Mouse (Mus musculus) forebrain, embryonic 15.5 days (tissue): ENCODE results near the gene Hist1h1a. TPM values are rescaled to one million over a fixed set of nuclear protein-coding genes. Genes with fewer than 3 reads are reported as not detected.
"Not testable (repeated sequence)": the region's sequence is repeated elsewhere in the genome, so short reads cannot be mapped to it uniquely, and the experiment has no call there.

Experiments
- ATAC-seq: fragments of 200-750 bp; cut with Nextera tagmentation; replicated peaks from 2 replicates; pipeline ENCODE4 v1.8.0; 2017; ENCODE audit warnings: mild to moderate bottlenecking, moderate TSS enrichment, moderate library complexity
- H3K27ac ChIP-seq: fragments of 300-500 bp; sonication (generic); replicated peaks from 2 replicates; pipeline ENCODE4 v1.5.1; 2015; ENCODE audit warnings: mild to moderate bottlenecking, inconsistent platforms
- H3K27me3 ChIP-seq: fragments of 300-500 bp; sonication (generic); 2 replicates; pipeline ENCODE4 v1.6.1; 2015; ENCODE audit warnings: inconsistent platforms
- H3K36me3 ChIP-seq: fragments of 300-500 bp; sonication (generic); 2 replicates; pipeline ENCODE4 v1.6.1; 2015; ENCODE audit warnings: mild to moderate bottlenecking, inconsistent platforms
- H3K4me1 ChIP-seq: fragments of 300-500 bp; sonication (generic); 2 replicates; pipeline ENCODE4 v1.6.1; 2015; ENCODE audit warnings: inconsistent platforms
- H3K4me2 ChIP-seq: fragments of 300-500 bp; sonication (generic); replicated peaks from 2 replicates; pipeline ENCODE4 v1.6.1; 2015; ENCODE audit warnings: mild to moderate bottlenecking, inconsistent platforms
- H3K4me3 ChIP-seq: fragments of 300-500 bp; sonication (generic); 2 replicates; pipeline ENCODE4 v1.5.1; 2015; ENCODE audit warnings: mild to moderate bottlenecking, inconsistent platforms
- H3K9ac ChIP-seq: fragments of 300-500 bp; sonication (generic); replicated peaks from 2 replicates; pipeline ENCODE4 v1.6.1; 2015; ENCODE audit warnings: mild to moderate bottlenecking, inconsistent platforms
- H3K9me3 ChIP-seq: fragments of 300-500 bp; sonication (generic); 2 replicates; pipeline ENCODE4 v1.6.1; 2016; ENCODE audit warnings: inconsistent platforms
- WGBS: fragments of 180-500 bp; shearing (Covaris S2); methylation state at CpG from one replicate; pipeline ENCODE4 v1.1.7; 2015; ENCODE audit warnings: mixed read lengths; 5-methylcytosine and 5-hydroxymethylcytosine counted together
- polyA plus RNA-seq: library from polyadenylated mRNA; unstranded; fragments of >200 nt; fragmentation: Nextera tagmentation; extraction: Ambion mirVana; gene quantifications from 2 replicates; pipeline ENCODE4 v1.2.1, GENCODE M21; 2015

The Hist1h1a gene
- polyA plus RNA-seq, 1 experiment from 2014 or later, result 1.5 TPM

- WGBS, result 50% methylated on average over 4 of the region's 4 CpGs
Observed at GRCm38 (mm10) chr13:23753314-23754078, 10.0 kb upstream of the Hist1h1a start.

GRCm38 (mm10) chr13:23755000-23755399, 8.5 kb upstream of the Hist1h1a start:
- Histone ChIP-seq H3K4me3 (no peak overlapping the region), H3K27ac (no peak overlapping the region), H3K27me3 (no peaks in the 10 kb centered on the region), H3K4me1 (peaks cover 30% of the 10 kb centered on the region), H3K9me3 (no peaks in the 10 kb centered on the region), H3K4me2 (no peak overlapping the region), H3K36me3 (no peaks in the 10 kb centered on the region), H3K9ac (no peak overlapping the region)
- ATAC-seq, result no peak

More at GRCm38 (mm10) chr13:23753314-23754078, 10.0 kb upstream of the Hist1h1a start:
- Histone ChIP-seq H3K4me2 (peak overlapping the region; percentile 34), H3K27me3 (no peaks in the 10 kb centered on the region), H3K4me1 (peaks cover 27% of the 10 kb centered on the region), H3K9ac (no peak overlapping the region), H3K36me3 (no peaks in the 10 kb centered on the region), H3K27ac (peak overlapping the region; percentile 38), H3K4me3 (no peak overlapping the region), H3K9me3 (no peaks in the 10 kb centered on the region)
- no peak for ATAC-seq

DNA sequence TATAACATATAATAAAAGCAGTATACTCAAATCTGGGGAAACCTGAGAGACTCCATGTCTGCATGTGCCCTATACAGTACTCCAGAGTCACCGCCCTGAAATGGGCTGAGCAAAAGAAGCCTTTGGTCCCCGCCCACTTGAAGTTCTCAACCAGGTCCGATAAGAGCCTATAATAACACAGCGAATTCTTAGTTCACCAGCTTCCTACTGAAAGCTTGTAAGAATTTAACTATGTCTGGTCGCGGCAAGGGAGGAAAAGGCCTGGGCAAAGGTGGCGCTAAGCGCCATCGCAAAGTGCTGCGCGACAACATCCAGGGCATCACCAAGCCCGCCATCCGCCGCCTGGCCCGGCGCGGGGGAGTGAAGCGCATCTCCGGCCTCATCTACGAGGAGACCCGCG, 6.7 kb upstream of the Hist1h1a start, which contains the start of gene Hist1h4b:
Hist1h4b (plus strand) TSS at position 224 of the 400 bp plus-strand sequence.
- no peaks in the 10 kb centered on the region for H3K36me3 ChIP-seq
- peak within 1 kb of the TSS; percentile 48 for H3K9ac ChIP-seq
- H3K27me3 ChIP-seq, result no peaks in the 10 kb centered on the region
- H3K27ac ChIP-seq, result peak within 1 kb of the TSS; percentile 90
- H3K9me3 ChIP-seq, result no peaks in the 10 kb centered on the region
- H3K4me1 ChIP-seq, result peaks cover 36% of the 10 kb centered on the region
- peak; percentile 77 for ATAC-seq
- under 1% methylated on average over 19 of the region's 22 CpGs for WGBS
- peak within 1 kb of the TSS; percentile 42 for H3K4me3 ChIP-seq
- peak within 1 kb of the TSS; percentile 63 for H3K4me2 ChIP-seq

- peak overlapping the region; percentile 48 for H3K9ac ChIP-seq
- H3K27me3 ChIP-seq, result no peaks in the 10 kb centered on the region
- ATAC-seq, result peak; percentile 0; the same call in 1 of the 2 replicates
- H3K4me2 ChIP-seq, result peak overlapping the region; percentile 63
- WGBS, result under 1% methylated on average over 22 of the region's 23 CpGs
- H3K9me3 ChIP-seq, result no peaks in the 10 kb centered on the region
- H3K36me3 ChIP-seq, result no peaks in the 10 kb centered on the region
- H3K27ac ChIP-seq, result peak overlapping the region; percentile 90
- peaks cover 37% of the 10 kb centered on the region for H3K4me1 ChIP-seq
- peak overlapping the region; percentile 42 for H3K4me3 ChIP-seq
Observed at GRCm38 (mm10) chr13:23757211-23757773, 6.2 kb upstream of the Hist1h1a start.

- Histone ChIP-seq H3K27ac (no peak overlapping the region; the same call in 1 of the 2 replicates), H3K9ac (no peak overlapping the region), H3K36me3 (no peaks in the 10 kb centered on the region), H3K27me3 (no peaks in the 10 kb centered on the region), H3K4me3 (no peak overlapping the region), H3K4me2 (no peak overlapping the region), H3K9me3 (no peaks in the 10 kb centered on the region), H3K4me1 (peaks cover 39% of the 10 kb centered on the region)
- WGBS, result 43% methylated on average over 3 of the region's 3 CpGs
- no peak for ATAC-seq
Observed at GRCm38 (mm10) chr13:23757921-23758320, 5.5 kb upstream of the Hist1h1a start.

DNA sequence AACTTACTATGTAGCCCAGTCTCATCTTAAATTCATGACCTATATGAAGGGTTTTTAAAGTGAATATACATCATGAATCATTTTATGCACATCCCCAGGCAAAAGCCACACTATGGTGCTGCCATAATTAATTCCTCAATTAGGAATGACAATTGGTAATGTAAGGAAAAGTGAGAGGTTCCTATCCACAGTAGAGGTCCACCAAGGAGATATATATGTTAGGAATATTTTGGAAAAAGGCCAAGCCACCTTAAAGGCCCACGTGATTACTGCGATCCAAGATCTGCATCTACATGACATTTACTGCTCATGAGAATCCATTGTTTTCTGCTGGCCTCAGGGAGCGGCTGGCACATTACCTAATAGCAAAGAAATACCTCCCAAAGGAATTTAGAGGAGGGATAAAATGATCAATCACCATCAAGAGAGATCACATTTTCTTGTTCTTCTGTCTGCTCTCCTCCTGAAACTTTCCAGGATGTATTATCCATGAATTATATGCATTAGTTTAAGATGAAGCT, 4.2 kb upstream of the Hist1h1a start:
- no peak overlapping the region for H3K9ac ChIP-seq
- no peaks in the 10 kb centered on the region for H3K27me3 ChIP-seq
- no peak overlapping the region for H3K4me3 ChIP-seq
- WGBS, result 76% methylated on average over 3 of the region's 3 CpGs
- no peaks in the 10 kb centered on the region for H3K36me3 ChIP-seq
- peaks cover 45% of the 10 kb centered on the region for H3K4me1 ChIP-seq
- H3K9me3 ChIP-seq, result no peaks in the 10 kb centered on the region
- no peak overlapping the region for H3K4me2 ChIP-seq
- no peak overlapping the region for H3K27ac ChIP-seq
- ATAC-seq, result no peak

DNA sequence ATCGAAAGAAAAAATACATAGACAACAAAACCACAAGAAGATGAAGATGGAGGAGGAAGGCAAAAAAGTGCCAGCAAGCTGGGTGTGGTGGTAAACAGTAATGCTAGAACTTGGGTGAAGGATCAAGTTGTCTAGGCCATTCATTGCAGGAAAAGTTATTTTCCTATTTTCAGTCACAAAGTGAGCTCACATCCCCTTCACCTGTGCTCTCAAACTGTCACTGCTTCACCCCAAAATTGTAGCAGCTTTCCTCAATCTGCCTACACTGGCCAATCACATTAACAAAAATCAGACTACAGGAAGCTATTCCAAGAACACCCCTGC, 3.6 kb upstream of the Hist1h1a start:
- no peak for ATAC-seq
- 74% methylated on average over 1 of the region's 1 CpGs for WGBS
- no peak overlapping the region for H3K9ac ChIP-seq
- H3K4me3 ChIP-seq, result peak overlapping the region; percentile 58
- H3K27ac ChIP-seq, result peak overlapping the region; percentile 92
- H3K4me2 ChIP-seq, result peak overlapping the region; percentile 81
- H3K27me3 ChIP-seq, result no peaks in the 10 kb centered on the region
- peaks cover 48% of the 10 kb centered on the region for H3K4me1 ChIP-seq
- no peaks in the 10 kb centered on the region for H3K36me3 ChIP-seq
- no peaks in the 10 kb centered on the region for H3K9me3 ChIP-seq

DNA sequence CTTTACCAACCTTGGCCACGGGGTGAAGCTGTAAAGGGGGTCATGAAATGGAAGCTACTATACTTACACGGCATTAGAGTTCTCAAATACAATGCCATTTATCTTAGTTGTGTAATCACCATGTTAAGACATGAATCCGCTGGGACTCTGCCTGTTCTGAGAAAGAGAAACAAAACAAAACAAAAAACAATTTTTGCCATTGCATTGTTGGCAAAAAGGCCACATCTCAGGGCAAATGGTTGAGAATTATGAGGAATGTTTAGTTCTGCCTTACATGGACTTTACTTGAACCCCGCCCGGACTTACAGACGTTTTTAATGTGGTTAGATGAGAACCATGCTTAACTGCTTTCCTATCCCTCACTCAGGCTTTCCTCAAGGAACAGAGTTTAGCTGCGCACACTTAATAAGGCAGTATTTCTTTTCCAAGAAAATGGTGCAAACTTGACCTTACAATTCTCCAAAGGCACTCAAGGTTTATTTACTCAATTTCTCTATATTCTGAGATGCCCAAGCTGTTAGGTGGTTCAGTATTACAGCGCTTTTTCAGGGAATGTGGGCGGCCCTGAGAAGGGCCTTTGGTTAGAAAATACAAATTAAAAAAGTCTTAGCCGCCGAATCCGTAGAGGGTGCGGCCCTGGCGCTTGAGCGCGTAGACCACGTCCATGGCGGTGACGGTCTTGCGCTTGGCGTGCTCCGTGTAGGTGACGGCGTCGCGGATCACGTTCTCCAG, 3.1 kb upstream of the Hist1h1a start:
- peak overlapping the region; percentile 92 for H3K27ac ChIP-seq
- H3K9ac ChIP-seq, result peak overlapping the region; percentile 53
- peaks cover 48% of the 10 kb centered on the region for H3K4me1 ChIP-seq
- peak; percentile 12 for ATAC-seq
- peak overlapping the region; percentile 81 for H3K4me2 ChIP-seq
- WGBS, result 2% methylated on average over 22 of the region's 27 CpGs
- H3K9me3 ChIP-seq, result no peaks in the 10 kb centered on the region
- H3K27me3 ChIP-seq, result no peaks in the 10 kb centered on the region
- no peaks in the 10 kb centered on the region for H3K36me3 ChIP-seq
- H3K4me3 ChIP-seq, result peak overlapping the region; percentile 58

- ATAC-seq, result peak; percentile 71
- Histone ChIP-seq H3K9me3 (no peaks in the 10 kb centered on the region), H3K36me3 (no peaks in the 10 kb centered on the region), H3K4me3 (peak within 1 kb of the TSS; percentile 58), H3K9ac (peak within 1 kb of the TSS; percentile 53), H3K27ac (peak within 1 kb of the TSS; percentile 92), H3K4me2 (peak within 1 kb of the TSS; percentile 81), H3K4me1 (peaks cover 45% of the 10 kb centered on the region), H3K27me3 (no peaks in the 10 kb centered on the region)
- WGBS, result under 1% methylated on average over 70 of the region's 72 CpGs
Observed at GRCm38 (mm10) chr13:23760972-23761864, 2.2 kb upstream of the Hist1h1a start, which contains the start of gene Hist1h4a. TSS of gene Hist1h4a (minus strand) at chr13:23761230.

GRCm38 (mm10) chr13:23761871-23762821, 1.3 kb upstream of the Hist1h1a start, which contains the start of gene Hist1h3a:
TSS of gene Hist1h3a (minus strand) at chr13:23762386.
- peak within 1 kb of the TSS; percentile 92 for H3K27ac ChIP-seq
- not testable (repeated sequence) for H3K27me3 ChIP-seq, H3K36me3 ChIP-seq, H3K9me3 ChIP-seq
- peak within 1 kb of the TSS; percentile 58 for H3K4me3 ChIP-seq
- H3K4me2 ChIP-seq, result peak within 1 kb of the TSS; percentile 81
- peak within 1 kb of the TSS; percentile 72 for H3K9ac ChIP-seq
- peak; percentile 72 for ATAC-seq
- WGBS, result under 1% methylated on average over 42 of the region's 52 CpGs
- H3K4me1 ChIP-seq, result peaks cover 45% of the 10 kb centered on the region
